Mouse (Mus musculus) spleen, adult 2 months (tissue): ENCODE data around the gene Tap1. TPM values are rescaled to one million over a fixed set of nuclear protein-coding genes. Genes with fewer than 3 reads are reported as not detected.

Source experiments
- DNase-seq, 2 experiments: peaks; one replicate each; pipeline versions ENCODE4 v3.0.0 to v3.0.0-alpha.2; 2012 to 2021; ENCODE audit warnings: low spot score in 2 of 2, low read depth in 1 of 2
- H3K27ac ChIP-seq: fragments of 200-500 bp; 2 replicates; pipeline ENCODE4 v1.5.1; 2012; ENCODE audit warnings: low read length, inconsistent platforms; ENCODE audit not compliant: insufficient read depth
- H3K27me3 ChIP-seq: fragments of 200-500 bp; 2 replicates; pipeline ENCODE4 v1.6.1; 2012; ENCODE audit warnings: mild to moderate bottlenecking, moderate library complexity, low read length, inconsistent platforms; ENCODE audit not compliant: control insufficient read depth, insufficient read depth
- H3K36me3 ChIP-seq: fragments of 200-500 bp; 2 replicates; pipeline ENCODE4 v1.6.1; 2012; ENCODE audit warnings: mild to moderate bottlenecking, low read length, inconsistent platforms; ENCODE audit not compliant: control insufficient read depth, insufficient read depth
- H3K4me1 ChIP-seq: fragments of 200-500 bp; 2 replicates; pipeline ENCODE4 v1.6.1; 2011; ENCODE audit warnings: inconsistent platforms; ENCODE audit not compliant: control insufficient read depth, insufficient read depth, insufficient read length
- H3K4me3 ChIP-seq: fragments of 200-500 bp; 2 replicates; pipeline ENCODE4 v1.5.1; 2011; ENCODE audit warnings: mild to moderate bottlenecking, inconsistent platforms; ENCODE audit not compliant: insufficient read depth, insufficient read length; ENCODE audit errors: extremely low read depth
- CTCF ChIP-seq: fragments of 200-500 bp; IDR thresholded peaks from 2 replicates; pipeline ENCODE4 v1.5.1; 2011; ENCODE audit warnings: mild to moderate bottlenecking, inconsistent platforms; ENCODE audit not compliant: insufficient read depth, insufficient read length, insufficient replicate concordance; ENCODE audit errors: extremely low read depth
- POLR2A ChIP-seq: fragments of 200-500 bp; IDR thresholded peaks from 2 replicates; pipeline ENCODE4 v1.6.1; 2011; ENCODE audit warnings: low read depth, low read length, inconsistent platforms
- WGBS: fragments of 180-500 bp; shearing (Covaris S2); methylation state at CpG from one replicate; pipeline ENCODE4 v1.1.7; 2018; 5-methylcytosine and 5-hydroxymethylcytosine counted together
- polyA plus RNA-seq: library from polyadenylated mRNA; depleted of rRNA; stranded (reverse); fragments of >200 nt; gene quantifications from 2 replicates; pipeline ENCODE4 v1.2.3, GENCODE M21; 2012

The Tap1 gene
- polyA plus RNA-seq, 1 experiment, result 144 TPM

DNA sequence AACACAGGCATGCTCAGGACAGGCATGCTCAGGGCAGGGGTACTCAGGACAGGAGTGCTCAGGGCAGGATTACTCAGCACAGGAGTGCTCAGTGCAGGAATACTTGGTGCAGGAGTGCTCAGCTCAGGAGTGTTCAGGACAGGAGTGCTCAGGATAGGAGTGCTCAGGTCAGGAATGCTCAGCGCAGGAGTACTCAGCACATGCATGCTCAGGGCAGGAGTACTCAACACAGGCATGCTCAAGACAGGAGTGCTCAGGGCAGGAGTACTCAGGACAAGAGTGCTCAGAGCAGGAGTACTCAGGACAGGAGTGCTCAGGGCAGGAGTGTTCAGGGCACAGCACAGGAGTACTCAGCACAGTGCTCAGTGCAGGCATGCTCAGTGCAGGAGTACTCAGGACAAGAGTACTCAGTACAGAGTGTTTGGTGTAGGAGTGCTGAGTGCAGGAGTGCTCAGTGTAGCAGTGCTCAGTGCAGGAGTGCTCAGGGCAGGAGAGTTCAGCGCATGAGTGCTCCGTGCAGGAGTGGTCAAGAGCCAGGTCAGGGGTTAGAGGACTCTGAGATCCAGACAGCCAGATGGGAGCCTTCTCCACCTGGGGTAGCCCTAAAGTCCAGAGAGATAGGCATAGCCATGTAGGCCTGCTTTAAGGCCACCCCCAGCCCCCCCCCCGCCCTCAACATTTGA lies 15.5 kb downstream of the Tap1 start:
- WGBS, result 91% methylated on average over 4 of the region's 4 CpGs
- peaks cover 14% of the 10 kb centered on the region for H3K36me3 ChIP-seq
- H3K27me3 ChIP-seq, result no peaks in the 10 kb centered on the region
- peaks cover 32% of the 10 kb centered on the region for H3K4me1 ChIP-seq
- no peak overlapping the region for H3K4me3 ChIP-seq
- H3K27ac ChIP-seq, result peak overlapping the region; percentile 33; the same call in 1 of the 2 replicates
- TF ChIP-seq CTCF (no peak), POLR2A (no peak)
- no peak for DNase-seq

DNA sequence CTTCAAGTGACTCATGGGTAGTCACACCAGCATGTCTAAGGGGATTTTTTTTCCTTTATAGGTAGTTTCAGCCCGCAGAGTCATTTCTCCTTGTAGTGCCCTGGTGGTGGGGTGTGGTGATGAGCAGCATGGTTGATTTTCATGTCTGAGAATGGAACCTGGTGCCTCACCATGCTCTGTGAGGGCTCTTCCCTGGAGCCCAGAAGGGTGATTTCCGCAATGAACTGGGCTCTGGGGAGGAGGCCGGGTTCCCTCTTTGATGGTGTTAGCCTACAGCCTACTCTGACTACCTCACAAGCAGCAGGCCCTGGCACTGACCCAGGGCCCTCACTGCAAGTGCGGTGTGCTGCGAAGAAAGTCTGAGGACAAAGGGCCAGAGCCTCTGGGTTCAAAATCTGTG lies 16.1 kb downstream of the Tap1 start, which contains the start of gene Tap2:
TSS of gene Tap2 (plus strand) at position 84 of the 400 bp plus-strand sequence.
- 34% methylated on average over 5 of the region's 5 CpGs for whole genome bisulfite sequencing
- Histone ChIP-seq H3K27me3 (no peaks in the 10 kb centered on the region), H3K36me3 (peaks cover 14% of the 10 kb centered on the region), H3K4me3 (peak within 1 kb of the TSS; percentile 75; the same call in 1 of the 2 replicates), H3K4me1 (peaks cover 32% of the 10 kb centered on the region), H3K27ac (peak within 1 kb of the TSS; percentile 89)
- TF ChIP-seq POLR2A (no peak), CTCF (0 out of 2 replicates have a peak, but pooled peaks have one; percentile 1)
- no peak for DNase-seq

DNA sequence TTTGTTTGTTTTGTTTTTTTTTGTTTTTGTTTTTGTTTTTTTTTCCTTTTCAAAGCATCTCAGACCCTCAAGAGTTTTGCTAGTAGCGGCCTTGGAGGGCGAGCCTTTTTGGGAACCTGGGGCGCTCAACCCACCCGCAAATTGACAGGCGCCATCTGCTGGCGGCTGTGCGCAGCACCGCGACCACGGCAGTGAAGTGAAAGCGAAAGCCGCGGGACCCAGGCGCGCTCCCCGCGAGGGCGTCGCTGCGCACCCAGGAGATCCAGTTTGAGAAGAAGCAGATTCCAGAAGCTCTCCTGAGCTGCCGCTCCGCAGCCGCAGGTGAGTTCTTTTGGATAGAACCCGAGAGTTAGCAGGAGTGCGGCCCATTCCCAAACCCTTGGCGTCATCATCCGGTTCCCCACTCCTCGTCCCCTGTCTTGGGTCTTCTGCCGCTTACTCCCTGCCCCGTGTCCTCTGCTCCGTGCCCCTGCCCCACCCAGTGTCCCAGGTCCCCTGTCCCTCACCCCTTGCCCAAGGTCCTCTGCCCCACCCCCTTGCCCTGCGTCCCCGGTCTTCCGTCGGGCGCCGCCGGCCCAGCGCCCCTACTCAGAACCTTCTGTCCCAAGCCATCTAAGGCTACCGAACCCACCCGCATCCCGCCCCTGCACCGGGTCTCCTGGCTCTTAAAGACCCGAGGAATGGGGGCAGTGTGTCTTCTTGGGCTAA lies 17.1 kb downstream of the Tap1 start:
- WGBS, result under 1% methylated on average over 44 of the region's 44 CpGs
- Histone ChIP-seq H3K27me3 (no peaks in the 10 kb centered on the region), H3K4me1 (peaks cover 32% of the 10 kb centered on the region), H3K4me3 (peak overlapping the region; percentile 75), H3K36me3 (peaks cover 19% of the 10 kb centered on the region), H3K27ac (peak overlapping the region; percentile 89)
- TF ChIP-seq POLR2A, result peak; percentile 20
- TF ChIP-seq CTCF, result peak; percentile 94
- peak; percentile 72 to 93 for DNase-seq

DNA sequence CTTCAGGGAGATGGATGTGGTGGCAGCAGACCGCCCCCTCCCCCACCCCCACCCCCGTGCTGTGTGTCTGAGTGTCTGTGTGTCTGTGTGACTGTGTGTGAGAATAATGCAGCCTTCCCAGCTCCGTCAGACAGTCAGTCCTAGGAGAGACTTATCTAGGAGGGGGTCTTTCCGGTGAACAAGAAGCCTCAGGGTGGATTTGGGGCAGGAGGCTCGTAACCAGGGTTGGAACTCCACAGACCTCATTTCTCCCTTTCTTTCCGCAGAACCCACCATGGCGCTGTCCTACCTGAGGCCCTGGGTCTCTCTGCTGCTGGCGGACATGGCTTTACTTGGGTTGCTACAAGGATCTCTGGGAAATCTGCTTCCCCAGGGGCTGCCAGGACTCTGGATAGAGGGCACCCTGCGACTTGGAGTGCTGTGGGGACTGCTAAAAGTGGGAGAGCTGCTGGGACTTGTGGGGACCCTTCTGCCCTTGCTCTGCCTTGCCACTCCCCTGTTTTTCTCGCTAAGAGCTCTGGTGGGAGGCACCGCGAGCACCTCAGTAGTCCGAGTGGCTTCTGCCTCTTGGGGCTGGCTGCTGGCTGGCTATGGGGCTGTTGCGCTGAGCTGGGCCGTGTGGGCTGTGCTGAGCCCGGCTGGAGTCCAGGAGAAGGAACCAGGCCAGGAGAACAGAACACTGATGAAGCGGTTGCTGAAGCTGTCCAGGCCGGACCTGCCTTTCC lies 17.8 kb downstream of the Tap1 start:
- 6% methylated on average over 18 of the region's 18 CpGs for WGBS
- Histone ChIP-seq H3K4me1 (peaks cover 29% of the 10 kb centered on the region), H3K36me3 (peaks cover 19% of the 10 kb centered on the region)

DNA sequence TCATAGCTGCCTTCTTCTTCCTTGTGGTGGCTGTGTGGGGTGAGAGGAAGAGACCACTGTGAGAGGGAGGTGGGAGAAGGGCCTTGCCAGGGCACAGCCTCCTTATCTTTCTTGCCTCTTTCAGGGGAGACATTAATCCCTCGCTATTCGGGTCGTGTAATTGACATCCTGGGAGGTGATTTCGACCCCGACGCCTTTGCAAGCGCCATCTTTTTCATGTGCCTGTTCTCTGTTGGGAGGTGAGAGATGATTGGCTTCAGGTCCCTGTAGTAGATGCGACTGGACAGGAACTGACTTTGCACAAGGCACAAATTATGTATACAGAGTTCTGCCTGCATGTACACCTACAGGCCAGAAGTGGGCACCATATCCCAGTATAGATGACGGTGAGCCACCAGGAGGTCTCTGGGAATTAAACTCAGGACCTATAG lies 18.4 kb downstream of the Tap1 start:
- peak; percentile 27 to 44 for DNase-seq
- peaks cover 33% of the 10 kb centered on the region for H3K4me1 ChIP-seq

More for the DNA sequence above, 17.8 kb downstream of the Tap1 start:
- peak overlapping the region; percentile 75 for H3K4me3 ChIP-seq
- peak in 1 of 2 experiments; percentile 28 for DNase-seq
- H3K27me3 ChIP-seq, result no peaks in the 10 kb centered on the region
- H3K27ac ChIP-seq, result peak overlapping the region; percentile 89
- TF ChIP-seq CTCF (no peak), POLR2A (no peak)

DNA sequence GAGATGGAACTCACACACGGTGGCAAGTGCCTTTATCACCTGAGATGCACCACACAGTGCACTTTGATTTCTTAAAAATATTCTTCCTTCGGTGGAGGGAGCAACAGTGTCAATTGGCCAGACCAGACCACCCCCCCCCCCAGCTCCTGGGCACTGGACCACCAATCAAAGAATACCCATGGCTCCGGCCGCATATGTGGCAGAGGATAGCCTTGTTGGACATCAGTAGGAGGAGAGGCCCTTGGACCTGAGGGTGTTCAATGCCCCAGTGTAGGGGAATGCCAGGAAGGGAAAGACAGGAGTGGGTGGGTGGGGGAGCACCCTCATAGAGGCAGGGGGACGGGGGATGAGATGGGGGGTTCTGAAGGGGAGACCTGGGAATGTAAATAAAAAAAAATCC lies 19.4 kb downstream of the Tap1 start:
- H3K36me3 ChIP-seq, result peaks cover 15% of the 10 kb centered on the region
- H3K4me1 ChIP-seq, result peaks cover 36% of the 10 kb centered on the region
- WGBS, result 76% methylated on average over 5 of the region's 5 CpGs
- no peak overlapping the region for H3K27ac ChIP-seq
- TF ChIP-seq CTCF (no peak), POLR2A (no peak)
- H3K27me3 ChIP-seq, result no peaks in the 10 kb centered on the region
- H3K4me3 ChIP-seq, result no peak overlapping the region
- no peak for DNase-seq

More for the DNA sequence above, 18.4 kb downstream of the Tap1 start:
- H3K4me3 ChIP-seq, result peak overlapping the region; percentile 75
- peak overlapping the region; percentile 89 for H3K27ac ChIP-seq
- no peaks in the 10 kb centered on the region for H3K27me3 ChIP-seq
- TF ChIP-seq POLR2A (no peak), CTCF (peak; percentile 28; the same call in 1 of the 2 replicates)
- WGBS, result 11% methylated on average over 9 of the region's 9 CpGs
- peaks cover 20% of the 10 kb centered on the region for H3K36me3 ChIP-seq
